Mouse (Mus musculus) ES-Bruce4 (cell line): ENCODE measurements around the gene Olfr2. TPM values are rescaled to one million over a fixed set of nuclear protein-coding genes. Genes with fewer than 3 reads are reported as not detected.

Experiments used
- H3K27ac ChIP-seq: 2 replicates; pipeline ENCODE4 v1.5.1; 2012; ENCODE audit warnings: low read length, inconsistent platforms; ENCODE audit not compliant: insufficient read depth
- H3K27me3 ChIP-seq: 2 replicates; pipeline ENCODE4 v1.6.1; 2012; ENCODE audit warnings: mild to moderate bottlenecking, low read length, inconsistent platforms; ENCODE audit not compliant: control insufficient read depth, poor library complexity, insufficient read depth, severe bottlenecking
- H3K36me3 ChIP-seq: 2 replicates; pipeline ENCODE4 v1.6.1; 2012; ENCODE audit warnings: inconsistent platforms, mild to moderate bottlenecking, low read length, moderate library complexity; ENCODE audit not compliant: control insufficient read depth, poor library complexity, insufficient read depth, severe bottlenecking
- H3K4me1 ChIP-seq: one replicate; pipeline ENCODE4 v1.8.1; 2011; ENCODE audit warnings: low read length; ENCODE audit not compliant: control insufficient read depth, insufficient read depth
- H3K4me3 ChIP-seq: 2 replicates; pipeline ENCODE4 v1.5.1; 2011; ENCODE audit warnings: low read depth, mild to moderate bottlenecking, low read length
- H3K9ac ChIP-seq: 2 replicates; pipeline ENCODE4 v1.6.1; 2012; ENCODE audit warnings: low read depth, mild to moderate bottlenecking, inconsistent platforms; ENCODE audit not compliant: poor library complexity, severe bottlenecking
- H3K9me3 ChIP-seq: replicated peaks from 2 replicates; pipeline ENCODE4 v1.6.1; 2012; ENCODE audit warnings: mild to moderate bottlenecking, low read length, inconsistent platforms; ENCODE audit not compliant: control insufficient read depth, poor library complexity, insufficient read depth, severe bottlenecking
- CTCF ChIP-seq: IDR thresholded peaks from one replicate; pipeline ENCODE4 v1.8.1; 2011; ENCODE audit warnings: low read depth, low read length
- EP300 ChIP-seq: IDR thresholded peaks from 2 replicates; pipeline ENCODE4 v1.6.1; 2011; ENCODE audit warnings: low read depth, low read length; ENCODE audit not compliant: insufficient read depth
- POLR2A ChIP-seq: IDR thresholded peaks from one replicate; pipeline ENCODE4 v1.8.1; 2011; ENCODE audit warnings: low read length; ENCODE audit not compliant: insufficient read depth
- polyA plus RNA-seq: library from polyadenylated mRNA; stranded (reverse); fragments of >200 nt; gene quantifications from 2 replicates; pipeline ENCODE4 v1.2.4, GENCODE M21; 2011; ENCODE audit warnings: low read depth; ENCODE audit not compliant: missing spikeins, insufficient read depth, insufficient read length

Gene Olfr2
- polyA plus RNA-seq, 1 experiment, result not detected

GRCm38 (mm10) chr7:106963837-106964236 is 42.0 kb downstream of the Olfr2 start, which contains the start of gene Olfr6:
Gene Olfr6, minus strand, starts transcription at chr7:106963937.
- TF ChIP-seq CTCF (no peak), POLR2A (no peak), EP300 (no peak)
- no peaks in the 10 kb centered on the region for H3K27me3 ChIP-seq
- H3K4me1 ChIP-seq, result no peaks in the 10 kb centered on the region
- no peaks in the 10 kb centered on the region for H3K36me3 ChIP-seq
- no peak within 1 kb of the TSS for H3K9ac ChIP-seq
- no peaks in the 10 kb centered on the region for H3K9me3 ChIP-seq
- no peak within 1 kb of the TSS for H3K27ac ChIP-seq
- no peak within 1 kb of the TSS for H3K4me3 ChIP-seq

DNA sequence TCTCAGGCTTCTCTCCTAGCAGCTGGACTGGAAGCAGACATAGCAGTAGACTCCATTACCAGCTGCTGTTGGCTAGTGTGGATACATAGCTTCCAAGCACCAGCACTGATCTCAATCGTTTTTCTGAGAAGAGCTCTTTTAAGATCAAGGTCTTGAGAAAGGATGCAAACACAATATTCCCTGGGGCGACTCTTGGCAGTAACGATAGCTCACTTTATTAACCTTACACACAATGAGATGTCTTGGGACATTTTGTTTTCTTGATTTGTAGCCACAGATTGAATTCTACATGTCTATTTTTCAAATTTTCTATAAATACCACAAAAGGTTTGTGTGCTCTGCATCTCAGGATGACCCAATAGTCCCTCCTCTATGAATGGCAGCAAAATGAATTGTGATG is 57.7 kb downstream of the Olfr2 start, which contains the start of gene Olfr710:
Gene Olfr710 (minus strand): TSS at position 101 of the 400 bp plus-strand sequence.
- no peaks in the 10 kb centered on the region for H3K27me3 ChIP-seq
- H3K9ac ChIP-seq, result no peak within 1 kb of the TSS
- H3K9me3 ChIP-seq, result no peaks in the 10 kb centered on the region
- no peak for TF ChIP-seq CTCF
- TF ChIP-seq POLR2A, result no peak
- TF ChIP-seq EP300, result no peak
- no peaks in the 10 kb centered on the region for H3K4me1 ChIP-seq
- H3K4me3 ChIP-seq, result no peak within 1 kb of the TSS
- no peak within 1 kb of the TSS for H3K27ac ChIP-seq
- H3K36me3 ChIP-seq, result no peaks in the 10 kb centered on the region

Other genes with a start within 250 kb of the Olfr2 start
- not detected in 2 replicates for gene Olfr699, start 212.9 kb downstream of the Olfr2 start, polyA plus RNA-seq
- gene Olfr700, start 197.2 kb downstream of the Olfr2 start, polyA plus RNA-seq, result not detected in 2 replicates
- not detected in 2 replicates for gene Olfr701, start 191.9 kb downstream of the Olfr2 start, polyA plus RNA-seq
- gene Olfr702, start 172.2 kb downstream of the Olfr2 start, polyA plus RNA-seq, result not detected in 2 replicates
- gene Olfr703, start 162.7 kb downstream of the Olfr2 start, polyA plus RNA-seq, result not detected in 2 replicates
- not detected in 2 replicates for gene Olfr704, start 142.9 kb downstream of the Olfr2 start, polyA plus RNA-seq
- gene Olfr705, start 129.2 kb downstream of the Olfr2 start, polyA plus RNA-seq, result not detected in 2 replicates
- gene Olfr706, start 117.9 kb downstream of the Olfr2 start, polyA plus RNA-seq, result not detected in 2 replicates
- gene Olfr707, start 104.8 kb downstream of the Olfr2 start, polyA plus RNA-seq, result not detected in 2 replicates
- gene Olfr1532-ps1, start 98.1 kb downstream of the Olfr2 start, polyA plus RNA-seq, result not detected in 2 replicates
- not detected in 2 replicates for gene Olfr709-ps1, start 73.9 kb downstream of the Olfr2 start, polyA plus RNA-seq
- not detected in 2 replicates for gene Olfr710, start 57.8 kb downstream of the Olfr2 start, polyA plus RNA-seq
- gene Olfr6, start 42.1 kb downstream of the Olfr2 start, polyA plus RNA-seq, result not detected in 2 replicates
- not detected in 2 replicates for gene Olfr711, start 30.6 kb downstream of the Olfr2 start, polyA plus RNA-seq
- gene Olfr713, start 25.1 kb upstream of the Olfr2 start, polyA plus RNA-seq, result 0.09 TPM in 1 of 2 replicates, not detected in the other
- not detected in 2 replicates for gene Olfr714, start 64.9 kb upstream of the Olfr2 start, polyA plus RNA-seq
- not detected in 2 replicates for gene Olfr17, start 87.1 kb upstream of the Olfr2 start, polyA plus RNA-seq
- not detected in 2 replicates for gene Olfr715b, start 104.3 kb upstream of the Olfr2 start, polyA plus RNA-seq
- not detected in 2 replicates for gene Olfr715, start 125.0 kb upstream of the Olfr2 start, polyA plus RNA-seq
- not detected in 2 replicates for gene Olfr716, start 132.3 kb upstream of the Olfr2 start, polyA plus RNA-seq
- gene Nlrp14, start 160.9 kb upstream of the Olfr2 start, polyA plus RNA-seq, result 0.42 TPM in 1 of 2 replicates, not detected in the other
- 19.3 and 27.3 TPM in 2 replicates for gene Rbmxl2, start 203.4 kb upstream of the Olfr2 start, polyA plus RNA-seq